Mouse (Mus musculus) T-helper 1 cell (primary cell): ENCODE results near the gene Olfr47.
"Not testable (repeated sequence)": the region's sequence is repeated elsewhere in the genome, so short reads cannot be mapped to it uniquely, and the experiment has no call there.

Experiments used
- in situ Hi-C: fragments of 300-600 bp; cut with MboI, MseI; formaldehyde crosslinking; loops from one replicate; pipeline ENCODE4 v1.15.1; 2025; ENCODE audit warnings: high pct_unique_total_duplicates

The Olfr47 gene

GRCm38 (mm10) chr6:43231255-43231654 is at the start of gene Olfr47:
Gene Olfr47, plus strand, starts transcription at chr6:43231529.
- in situ Hi-C loops = not testable (repeated sequence)

GRCm38 (mm10) chr6:43190986-43191385 is 40.3 kb upstream of the Olfr47 start:
- in situ Hi-C loops = no loop called here

- in situ Hi-C loops = no loop called here
Observed at GRCm38 (mm10) chr6:43196781-43197180, 34.5 kb upstream of the Olfr47 start, which contains the start of gene Olfr435. Gene Olfr435, plus strand, starts transcription at chr6:43197146.

- in situ Hi-C loops = no loop called here
Observed at GRCm38 (mm10) chr6:43198094-43198493, 33.2 kb upstream of the Olfr47 start.

- in situ Hi-C loops = no loop called here
Observed at GRCm38 (mm10) chr6:43202786-43203185, 28.5 kb upstream of the Olfr47 start.

- in situ Hi-C loops = no loop called here
Observed at GRCm38 (mm10) chr6:43205355-43205754, 26.0 kb upstream of the Olfr47 start.

- in situ Hi-C loops = not testable (repeated sequence)
Observed at GRCm38 (mm10) chr6:43212873-43213272, 18.5 kb upstream of the Olfr47 start, which contains the start of gene Olfr434. Gene Olfr434, plus strand, starts transcription at chr6:43213021.

- in situ Hi-C loops = no loop called here
Observed at GRCm38 (mm10) chr6:43242061-43242460, 10.7 kb downstream of the Olfr47 start.

GRCm38 (mm10) chr6:43247396-43247795 is 16.1 kb downstream of the Olfr47 start:
- in situ Hi-C loops = no loop called here

GRCm38 (mm10) chr6:43252994-43253393 is 21.7 kb downstream of the Olfr47 start:
- in situ Hi-C loops = no loop called here

- in situ Hi-C loops = no loop called here
Observed at GRCm38 (mm10) chr6:43254193-43254926, 23.0 kb downstream of the Olfr47 start.

- in situ Hi-C loops = no loop called here
Observed at GRCm38 (mm10) chr6:43260756-43261155, 29.4 kb downstream of the Olfr47 start.

GRCm38 (mm10) chr6:43265363-43266041 is 34.2 kb downstream of the Olfr47 start, which contains the start of gene Arhgef5:
Gene Arhgef5, plus strand, starts transcription at chr6:43265582.
- in situ Hi-C loops = no loop called here

GRCm38 (mm10) chr6:43266356-43266755 is 35.0 kb downstream of the Olfr47 start:
- in situ Hi-C loops = no loop called here

- in situ Hi-C loops = no loop called here
Observed at GRCm38 (mm10) chr6:43272597-43272996, 41.3 kb downstream of the Olfr47 start.

- in situ Hi-C loops = no loop called here
Observed at GRCm38 (mm10) chr6:43274123-43274522, 42.8 kb downstream of the Olfr47 start.

- in situ Hi-C loops = no loop called here
Observed at GRCm38 (mm10) chr6:43278247-43278646, 46.9 kb downstream of the Olfr47 start.

- in situ Hi-C loops = no loop called here
Observed at GRCm38 (mm10) chr6:43280481-43280880, 49.2 kb downstream of the Olfr47 start.
